Mouse (Mus musculus) limb, embryonic 15.5 days (tissue): ENCODE measurements around the gene Tpm4. TPM values are rescaled to one million over a fixed set of nuclear protein-coding genes. Genes with fewer than 3 reads are reported as not detected.
"Not testable (repeated sequence)": the region's sequence is repeated elsewhere in the genome, so short reads cannot be mapped to it uniquely, and the experiment has no call there.

Source experiments
- ATAC-seq: fragments of 200-750 bp; cut with Nextera tagmentation; 2 replicates; pipeline ENCODE4 v1.8.0; 2017; ENCODE audit warnings: low read depth, moderate TSS enrichment; ENCODE audit not compliant: insufficient number of reproducible peaks, low FRiP score, low TSS enrichment
- H3K27ac ChIP-seq: fragments of 300-500 bp; sonication (generic); 2 replicates; pipeline ENCODE4 v1.5.1; 2015; ENCODE audit warnings: moderate library complexity, mild to moderate bottlenecking, inconsistent platforms
- H3K27me3 ChIP-seq: fragments of 300-500 bp; sonication (generic); 2 replicates; pipeline ENCODE4 v1.6.1; 2015; ENCODE audit warnings: inconsistent platforms
- H3K36me3 ChIP-seq: fragments of 300-500 bp; sonication (generic); 2 replicates; pipeline ENCODE4 v1.6.1; 2015; ENCODE audit warnings: inconsistent platforms
- H3K4me1 ChIP-seq: fragments of 300-500 bp; sonication (generic); 2 replicates; pipeline ENCODE4 v1.6.1; 2015; ENCODE audit warnings: inconsistent platforms
- H3K4me2 ChIP-seq: fragments of 300-500 bp; sonication (generic); 2 replicates; pipeline ENCODE4 v1.6.1; 2015; ENCODE audit warnings: mild to moderate bottlenecking, inconsistent platforms
- H3K4me3 ChIP-seq: fragments of 300-500 bp; sonication (generic); 2 replicates; pipeline ENCODE4 v1.5.1; 2015; ENCODE audit warnings: mild to moderate bottlenecking, inconsistent platforms
- H3K9ac ChIP-seq: fragments of 300-500 bp; sonication (generic); 2 replicates; pipeline ENCODE4 v1.6.1; 2015; ENCODE audit warnings: inconsistent platforms
- H3K9me3 ChIP-seq: fragments of 300-500 bp; sonication (generic); 2 replicates; pipeline ENCODE4 v1.6.1; 2016; ENCODE audit warnings: inconsistent platforms
- WGBS: fragments of 180-500 bp; shearing (Covaris S2); methylation state at CpG from one replicate; pipeline ENCODE4 v1.1.7; 2015; 5-methylcytosine and 5-hydroxymethylcytosine counted together
- polyA plus RNA-seq: library from polyadenylated mRNA; unstranded; fragments of >200 nt; fragmentation: Nextera tagmentation; extraction: Ambion mirVana; gene quantifications from 2 replicates; pipeline ENCODE4 v1.2.1, GENCODE M21; 2015

Gene Tpm4
- polyA plus RNA-seq: 665 and 704 TPM in 2 replicates

- peak within 1 kb of the TSS; percentile 63 for H3K4me2 ChIP-seq
- H3K27ac ChIP-seq: peak within 1 kb of the TSS; percentile 99
- H3K27me3 ChIP-seq: no peaks in the 10 kb centered on the region
- ATAC-seq: peak; percentile 75
- no peaks in the 10 kb centered on the region for H3K9me3 ChIP-seq
- H3K4me1 ChIP-seq: peaks cover 14% of the 10 kb centered on the region
- under 1% methylated on average over 49 of the region's 49 CpGs for WGBS
- peak within 1 kb of the TSS; percentile 89 for H3K9ac ChIP-seq
- peak within 1 kb of the TSS; percentile 85 for H3K4me3 ChIP-seq
- peaks cover 25% of the 10 kb centered on the region for H3K36me3 ChIP-seq
Measured at GRCm38 (mm10) chr8:72134756-72135445, at the start of gene Tpm4. Tpm4 (plus strand) TSS chr8:72134975.

- H3K27me3 ChIP-seq, H3K4me1 ChIP-seq, H3K4me2 ChIP-seq, H3K9ac ChIP-seq, H3K27ac ChIP-seq, H3K4me3 ChIP-seq, ATAC-seq, H3K9me3 ChIP-seq, H3K36me3 ChIP-seq: not testable (repeated sequence)
- 80% methylated on average over 3 of the region's 3 CpGs for WGBS
Measured at GRCm38 (mm10) chr8:72087611-72088010, 47.2 kb upstream of the Tpm4 start.

GRCm38 (mm10) chr8:72096721-72097120 is 38.1 kb upstream of the Tpm4 start:
- not testable (repeated sequence) for H3K4me2 ChIP-seq, H3K4me3 ChIP-seq, H3K4me1 ChIP-seq, H3K27me3 ChIP-seq, H3K27ac ChIP-seq, H3K9me3 ChIP-seq, H3K36me3 ChIP-seq, ATAC-seq, H3K9ac ChIP-seq

GRCm38 (mm10) chr8:72099377-72100103 is 35.2 kb upstream of the Tpm4 start:
- H3K4me3 ChIP-seq, H3K4me2 ChIP-seq, H3K9ac ChIP-seq, H3K9me3 ChIP-seq, H3K36me3 ChIP-seq, H3K27ac ChIP-seq, H3K27me3 ChIP-seq, H3K4me1 ChIP-seq: not testable (repeated sequence)
- 0 out of 2 replicates have a peak, but pooled peaks have one; percentile 55 for ATAC-seq
- 53% methylated on average over 6 of the region's 7 CpGs for WGBS

- H3K27ac ChIP-seq: no peak overlapping the region
- no peak overlapping the region for H3K4me3 ChIP-seq
- H3K36me3 ChIP-seq: no peaks in the 10 kb centered on the region
- no peak for ATAC-seq
- no peaks in the 10 kb centered on the region for H3K9me3 ChIP-seq
- no peak overlapping the region for H3K4me2 ChIP-seq
- no peaks in the 10 kb centered on the region for H3K27me3 ChIP-seq
- H3K4me1 ChIP-seq: no peaks in the 10 kb centered on the region
- no peak overlapping the region for H3K9ac ChIP-seq
- 22% methylated on average over 4 of the region's 4 CpGs for WGBS
Measured at GRCm38 (mm10) chr8:72105165-72105564, 29.6 kb upstream of the Tpm4 start.

GRCm38 (mm10) chr8:72106740-72107139 is 28.0 kb upstream of the Tpm4 start, which contains the start of gene Olfr374:
Olfr374 (plus strand) TSS chr8:72107040.
- Histone ChIP-seq H3K4me3 (no peak within 1 kb of the TSS), H3K4me1 (no peaks in the 10 kb centered on the region), H3K27ac (no peak within 1 kb of the TSS), H3K36me3 (no peaks in the 10 kb centered on the region), H3K9me3 (no peaks in the 10 kb centered on the region), H3K4me2 (no peak within 1 kb of the TSS), H3K9ac (no peak within 1 kb of the TSS), H3K27me3 (no peaks in the 10 kb centered on the region)
- no peak for ATAC-seq
- WGBS: 84% methylated on average over 3 of the region's 3 CpGs

GRCm38 (mm10) chr8:72110876-72111275 is 23.9 kb upstream of the Tpm4 start:
- Histone ChIP-seq H3K27ac (no peak overlapping the region), H3K9me3 (no peaks in the 10 kb centered on the region), H3K4me3 (no peak overlapping the region), H3K9ac (no peak overlapping the region), H3K36me3 (no peaks in the 10 kb centered on the region), H3K27me3 (no peaks in the 10 kb centered on the region), H3K4me1 (no peaks in the 10 kb centered on the region), H3K4me2 (no peak overlapping the region)
- no peak for ATAC-seq
- 78% methylated on average over 6 of the region's 6 CpGs for WGBS

GRCm38 (mm10) chr8:72112486-72112885 is 22.3 kb upstream of the Tpm4 start:
- H3K4me1 ChIP-seq: no peaks in the 10 kb centered on the region
- H3K9ac ChIP-seq: no peak overlapping the region
- H3K4me2 ChIP-seq: no peak overlapping the region
- no peak overlapping the region for H3K4me3 ChIP-seq
- WGBS: 65% methylated on average over 3 of the region's 3 CpGs
- H3K36me3 ChIP-seq: no peaks in the 10 kb centered on the region
- no peaks in the 10 kb centered on the region for H3K9me3 ChIP-seq
- ATAC-seq: no peak
- no peak overlapping the region for H3K27ac ChIP-seq
- no peaks in the 10 kb centered on the region for H3K27me3 ChIP-seq

GRCm38 (mm10) chr8:72115202-72115601 is 19.6 kb upstream of the Tpm4 start:
- no peaks in the 10 kb centered on the region for H3K4me1 ChIP-seq
- H3K9me3 ChIP-seq: no peaks in the 10 kb centered on the region
- no peaks in the 10 kb centered on the region for H3K27me3 ChIP-seq
- no peak overlapping the region for H3K9ac ChIP-seq
- WGBS: 88% methylated on average over 2 of the region's 2 CpGs
- ATAC-seq: no peak
- no peak overlapping the region for H3K27ac ChIP-seq
- H3K36me3 ChIP-seq: no peaks in the 10 kb centered on the region
- no peak overlapping the region for H3K4me2 ChIP-seq
- H3K4me3 ChIP-seq: no peak overlapping the region

- Histone ChIP-seq H3K4me2 (no peak overlapping the region), H3K27me3 (no peaks in the 10 kb centered on the region), H3K36me3 (no peaks in the 10 kb centered on the region), H3K9me3 (no peaks in the 10 kb centered on the region), H3K4me3 (no peak overlapping the region), H3K4me1 (no peaks in the 10 kb centered on the region), H3K9ac (no peak overlapping the region), H3K27ac (no peak overlapping the region)
- 45% methylated on average over 4 of the region's 4 CpGs for WGBS
- ATAC-seq: no peak
Measured at GRCm38 (mm10) chr8:72118616-72119015, 16.2 kb upstream of the Tpm4 start.

GRCm38 (mm10) chr8:72121486-72121885 is 13.3 kb upstream of the Tpm4 start:
- H3K4me2 ChIP-seq, H3K27ac ChIP-seq, H3K9ac ChIP-seq, ATAC-seq, H3K4me1 ChIP-seq, H3K27me3 ChIP-seq, H3K36me3 ChIP-seq, H3K9me3 ChIP-seq, H3K4me3 ChIP-seq: not testable (repeated sequence)
- WGBS: 51% methylated on average over 3 of the region's 3 CpGs

GRCm38 (mm10) chr8:72121997-72122396 is 12.8 kb upstream of the Tpm4 start:
- ATAC-seq: no peak
- H3K4me3 ChIP-seq: no peak overlapping the region
- H3K9me3 ChIP-seq: no peaks in the 10 kb centered on the region
- no peak overlapping the region for H3K27ac ChIP-seq
- no peak overlapping the region for H3K9ac ChIP-seq
- 31% methylated on average over 1 of the region's 1 CpGs for WGBS
- no peaks in the 10 kb centered on the region for H3K27me3 ChIP-seq
- no peaks in the 10 kb centered on the region for H3K36me3 ChIP-seq
- no peak overlapping the region for H3K4me2 ChIP-seq
- H3K4me1 ChIP-seq: no peaks in the 10 kb centered on the region
